Mouse (Mus musculus) embryonic facial prominence, embryonic 10.5 days (tissue): ENCODE measurements at regions not wholly inside any gene's neighbourhood (a gene's known extent, or its start where the extent isn't known, plus 50 kb on each side); places are given as distances from the start of the nearest gene placed in this dataset.

Experiments used
- DNase-seq: peaks from one replicate; pipeline ENCODE4 v3.0.0-alpha.2; 2017; ENCODE audit warnings: low spot score
- H3K27ac ChIP-seq: fragments of 300-500 bp; sonication (generic); replicated peaks from 2 replicates; pipeline ENCODE4 v1.5.1; 2016; ENCODE audit warnings: mild to moderate bottlenecking
- H3K27me3 ChIP-seq: fragments of 300-500 bp; sonication (generic); replicated peaks from 2 replicates; pipeline ENCODE4 v1.6.1; 2016; ENCODE audit warnings: low read depth, mild to moderate bottlenecking; ENCODE audit not compliant: poor library complexity, severe bottlenecking
- H3K36me3 ChIP-seq: fragments of 300-500 bp; sonication (generic); replicated peaks from 2 replicates; pipeline ENCODE4 v1.6.1; 2016; ENCODE audit warnings: mild to moderate bottlenecking, moderate library complexity
- H3K4me1 ChIP-seq: fragments of 300-500 bp; sonication (generic); 2 replicates; pipeline ENCODE4 v1.6.1; 2016
- H3K4me3 ChIP-seq: fragments of 300-500 bp; sonication (generic); 2 replicates; pipeline ENCODE4 v1.5.1; 2016; ENCODE audit warnings: mild to moderate bottlenecking, moderate library complexity
- H3K9me3 ChIP-seq: fragments of 300-500 bp; sonication (generic); 2 replicates; pipeline ENCODE4 v1.6.1; 2016; ENCODE audit warnings: mild to moderate bottlenecking
- WGBS: fragments of 180-500 bp; shearing (Covaris S2); methylation state at CpG from one replicate; pipeline ENCODE4 v1.1.7; 2016; 5-methylcytosine and 5-hydroxymethylcytosine counted together

DNA sequence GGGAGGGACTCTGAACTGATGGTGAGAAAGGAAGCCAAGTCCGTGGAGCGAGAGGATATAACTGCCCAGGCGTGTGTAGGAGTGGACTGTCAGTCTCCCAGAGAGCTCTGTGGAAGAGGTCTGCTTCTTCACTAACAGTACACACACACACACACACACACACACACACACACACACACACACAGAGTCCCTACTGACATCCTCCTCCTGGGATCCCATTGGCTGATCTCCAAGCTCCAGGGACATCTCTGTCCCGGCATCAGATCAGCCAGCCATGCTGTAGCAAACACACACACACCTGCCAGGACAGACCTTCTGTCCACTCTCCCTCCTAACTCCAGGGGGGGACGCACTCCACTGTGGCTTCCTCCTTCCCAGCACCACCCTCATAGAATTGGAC, 401.5 kb downstream of the Sox9 start:
- H3K4me3 ChIP-seq, result no peak overlapping the region
- H3K27ac ChIP-seq, result peak overlapping the region; percentile 76
- peaks cover 94% of the 10 kb centered on the region for H3K4me1 ChIP-seq
- H3K27me3 ChIP-seq, result peaks cover 22% of the 10 kb centered on the region; the same call in 1 of the 2 replicates
- WGBS, result 52% methylated on average over 5 of the region's 5 CpGs
- H3K36me3 ChIP-seq, result no peaks in the 10 kb centered on the region
- no peak for DNase-seq
- no peaks in the 10 kb centered on the region; the same call in 1 of the 2 replicates for H3K9me3 ChIP-seq

GRCm38 (mm10) chr11:113184095-113184494, 402.1 kb downstream of the Sox9 start:
- H3K27me3 ChIP-seq, result 0 out of 2 replicates have a peak, but pooled peaks cover 18% of the 10 kb centered on the region
- H3K9me3 ChIP-seq, result no peaks in the 10 kb centered on the region; the same call in 1 of the 2 replicates
- no peak overlapping the region for H3K4me3 ChIP-seq
- no peaks in the 10 kb centered on the region for H3K36me3 ChIP-seq
- DNase-seq, result peak; percentile 53
- 9% methylated on average over 9 of the region's 9 CpGs for WGBS
- peaks cover 94% of the 10 kb centered on the region for H3K4me1 ChIP-seq
- H3K27ac ChIP-seq, result peak overlapping the region; percentile 76

GRCm38 (mm10) chr11:113187407-113187806, 405.4 kb downstream of the Sox9 start:
- WGBS, result 65% methylated on average over 8 of the region's 8 CpGs
- Histone ChIP-seq H3K9me3 (no peaks in the 10 kb centered on the region), H3K4me3 (no peak overlapping the region), H3K27me3 (0 out of 2 replicates have a peak, but pooled peaks cover 18% of the 10 kb centered on the region), H3K27ac (peak overlapping the region; percentile 21), H3K36me3 (no peaks in the 10 kb centered on the region), H3K4me1 (peaks cover 81% of the 10 kb centered on the region)
- no peak for DNase-seq

GRCm38 (mm10) chr11:113188263-113188920, 406.4 kb downstream of the Sox9 start:
- Histone ChIP-seq H3K36me3 (no peaks in the 10 kb centered on the region), H3K27ac (peak overlapping the region; percentile 79), H3K9me3 (no peaks in the 10 kb centered on the region), H3K4me3 (no peak overlapping the region), H3K27me3 (peaks cover 22% of the 10 kb centered on the region; the same call in 1 of the 2 replicates), H3K4me1 (peaks cover 73% of the 10 kb centered on the region)
- peak; percentile 67 for DNase-seq
- WGBS, result 23% methylated on average over 4 of the region's 4 CpGs

DNA sequence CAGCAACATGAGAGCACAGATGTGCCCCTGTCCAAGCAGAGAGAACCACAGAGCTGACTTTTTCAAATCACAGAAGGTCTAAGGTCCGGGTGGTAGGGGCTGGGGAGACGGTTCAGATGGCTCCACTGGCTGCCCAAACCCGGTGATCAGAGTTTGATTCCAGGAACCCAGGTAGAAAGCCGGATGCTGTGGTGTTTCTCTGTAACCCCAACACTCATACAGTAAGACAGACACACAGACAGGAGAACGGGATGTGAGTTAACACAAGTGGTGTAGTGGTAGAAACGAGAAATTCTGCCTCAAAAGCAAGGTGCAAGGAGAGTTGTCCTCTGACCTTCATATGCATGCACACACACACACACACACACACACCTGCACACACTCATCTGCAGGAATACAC, 408.0 kb downstream of the Sox9 start:
- H3K36me3 ChIP-seq, result no peaks in the 10 kb centered on the region
- no peaks in the 10 kb centered on the region for H3K9me3 ChIP-seq
- 0 out of 2 replicates have a peak overlapping the region, but pooled peaks have one; percentile 79 for H3K27ac ChIP-seq
- no peak for DNase-seq
- 89% methylated on average over 6 of the region's 6 CpGs for WGBS
- no peak overlapping the region for H3K4me3 ChIP-seq
- H3K27me3 ChIP-seq, result peaks cover 22% of the 10 kb centered on the region; the same call in 1 of the 2 replicates
- peaks cover 71% of the 10 kb centered on the region for H3K4me1 ChIP-seq

GRCm38 (mm10) chr11:113190520-113190919, 408.5 kb downstream of the Sox9 start:
- no peaks in the 10 kb centered on the region for H3K36me3 ChIP-seq
- H3K9me3 ChIP-seq, result no peaks in the 10 kb centered on the region
- no peak for DNase-seq
- no peak overlapping the region for H3K4me3 ChIP-seq
- H3K27me3 ChIP-seq, result peaks cover 22% of the 10 kb centered on the region; the same call in 1 of the 2 replicates
- WGBS, result 79% methylated on average over 4 of the region's 4 CpGs
- H3K27ac ChIP-seq, result no peak overlapping the region
- peaks cover 68% of the 10 kb centered on the region for H3K4me1 ChIP-seq

DNA sequence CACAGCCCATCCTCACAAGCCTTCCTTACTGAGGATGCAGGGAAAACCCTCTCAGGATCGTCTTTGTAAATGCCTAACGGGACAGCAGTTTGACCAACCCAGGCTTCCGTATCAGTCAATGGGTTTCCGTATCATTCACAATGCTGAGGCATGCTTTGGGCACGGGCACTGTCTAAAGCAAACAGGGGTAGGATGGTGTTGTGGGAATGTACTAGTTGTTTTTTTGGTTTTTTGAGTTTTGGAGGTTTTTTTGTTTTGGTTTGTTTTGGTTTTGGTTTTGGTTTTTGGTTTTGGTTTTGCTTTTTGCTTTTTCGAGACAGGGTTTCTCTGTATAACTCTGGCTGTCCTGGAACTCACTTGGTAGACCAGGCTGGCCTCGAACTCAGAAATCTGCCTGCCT, 409.0 kb downstream of the Sox9 start:
- Histone ChIP-seq H3K27ac (no peak overlapping the region), H3K4me1 (peaks cover 65% of the 10 kb centered on the region), H3K4me3 (no peak overlapping the region), H3K9me3 (no peaks in the 10 kb centered on the region), H3K36me3 (no peaks in the 10 kb centered on the region), H3K27me3 (peaks cover 22% of the 10 kb centered on the region; the same call in 1 of the 2 replicates)
- 92% methylated on average over 7 of the region's 7 CpGs for WGBS
- no peak for DNase-seq

GRCm38 (mm10) chr11:113192086-113192856, 410.2 kb downstream of the Sox9 start:
- H3K27ac ChIP-seq, result no peak overlapping the region
- peaks cover 54% of the 10 kb centered on the region for H3K4me1 ChIP-seq
- 80% methylated on average over 22 of the region's 22 CpGs for WGBS
- H3K4me3 ChIP-seq, result no peak overlapping the region
- no peaks in the 10 kb centered on the region for H3K36me3 ChIP-seq
- H3K27me3 ChIP-seq, result peaks cover 11% of the 10 kb centered on the region; the same call in 1 of the 2 replicates
- no peaks in the 10 kb centered on the region for H3K9me3 ChIP-seq
- no peak for DNase-seq

- Histone ChIP-seq H3K36me3 (no peaks in the 10 kb centered on the region), H3K4me1 (peaks cover 52% of the 10 kb centered on the region), H3K27ac (no peak overlapping the region), H3K27me3 (peaks cover 16% of the 10 kb centered on the region), H3K9me3 (no peaks in the 10 kb centered on the region), H3K4me3 (no peak overlapping the region)
- no peak for DNase-seq
- 55% methylated on average over 15 of the region's 15 CpGs for WGBS
These were observed 412.3 kb downstream of the Sox9 start for GRCm38 (mm10) chr11:113194144-113194827.
